Mouse (Mus musculus) left cerebral cortex, adult 8-10 months (tissue): ENCODE results near the gene 0610010K14Rik. TPM values are rescaled to one million over a fixed set of nuclear protein-coding genes. Genes with fewer than 3 reads are reported as not detected.
A peak's percentile ranks its signal among the peaks of the same experiment; 100 is the strongest.

ENCODE experiments used
- DNase-seq, 2 experiments: peaks; one replicate each; pipeline ENCODE4 v3.0.0; 2022; ENCODE audit warnings: low spot score in 2 of 2
- total RNA-seq, 4 experiments: library from RNA; stranded (reverse); gene quantifications; 2 replicates each; pipeline ENCODE4 v1.2.4; 2022

The 0610010K14Rik gene
- total RNA-seq, 4 experiments from 2014 or later, result 41.0 to 46.9 (median 42.0) TPM

DNA sequence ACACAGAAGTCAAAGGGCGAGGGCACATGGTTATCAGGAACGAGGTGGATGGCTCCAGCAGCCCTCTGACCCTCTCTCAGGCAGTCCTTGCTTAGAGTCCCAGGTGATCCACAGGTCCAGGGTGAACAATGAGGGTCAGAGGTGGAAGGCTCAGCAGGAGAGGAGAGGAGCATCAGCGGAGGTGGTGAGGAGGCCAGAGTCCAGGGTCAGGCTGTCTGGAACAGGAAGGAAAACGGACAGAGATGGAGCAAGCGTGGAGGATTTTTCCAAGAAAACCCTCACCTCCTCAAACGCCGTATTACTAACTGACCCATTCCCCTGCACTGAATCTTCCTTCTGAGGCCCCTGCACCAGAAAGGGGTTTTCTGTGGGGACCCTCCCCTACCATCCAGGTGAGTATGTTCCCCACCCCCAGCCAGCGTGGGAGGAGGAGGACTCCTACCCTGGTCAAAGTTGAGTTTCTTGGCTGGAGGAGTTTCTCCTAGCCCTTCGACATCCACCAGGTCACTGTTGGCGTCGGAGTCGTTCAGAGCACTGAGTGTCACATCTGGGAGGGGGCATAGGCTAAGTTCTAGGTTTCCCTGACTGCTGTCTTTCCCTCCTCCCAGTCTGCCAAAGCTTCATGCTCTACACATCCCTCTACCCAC is 2.3 kb downstream of the 0610010K14Rik start:
- no peak for DNase-seq

DNA sequence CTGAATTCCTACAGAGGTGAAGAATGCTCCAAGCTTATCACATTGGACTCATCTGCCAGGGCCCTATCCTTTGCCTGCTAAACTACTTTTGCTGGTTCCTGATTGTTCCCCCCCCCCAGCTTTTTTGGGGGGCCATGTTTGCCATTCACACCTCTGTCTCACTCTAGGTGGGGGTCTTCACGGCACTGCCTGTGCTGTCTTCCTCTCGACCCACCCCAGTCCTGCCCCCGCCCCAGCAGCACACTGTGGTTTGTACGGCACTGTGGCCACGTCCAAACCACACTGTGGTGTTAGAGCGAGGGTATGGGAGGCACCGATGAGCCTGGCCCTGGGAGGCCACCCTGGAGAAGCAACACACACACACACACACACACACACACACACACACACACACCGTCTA is 3.2 kb downstream of the 0610010K14Rik start:
- no peak for DNase-seq

DNA sequence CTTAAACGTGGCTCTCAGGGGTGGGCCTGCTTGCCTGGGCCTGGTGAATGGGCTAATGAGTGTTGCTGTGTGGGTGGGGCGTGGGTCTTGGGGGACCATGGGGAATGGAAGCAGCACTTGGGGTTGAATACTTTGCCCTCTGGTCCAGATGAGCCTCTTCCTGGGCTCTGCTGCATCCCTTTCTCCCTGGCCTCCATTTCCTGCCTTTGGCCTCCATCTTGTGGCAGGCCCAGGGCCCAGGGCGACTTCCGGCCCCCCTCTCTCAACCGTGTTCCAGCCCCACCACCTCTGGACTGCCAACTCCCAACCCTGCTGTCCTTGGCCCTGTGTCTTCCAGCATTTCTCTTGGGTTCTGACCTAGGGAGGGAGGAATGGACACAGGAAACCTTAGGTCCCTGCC is 3.7 kb downstream of the 0610010K14Rik start:
- DNase-seq, result no peak

DNA sequence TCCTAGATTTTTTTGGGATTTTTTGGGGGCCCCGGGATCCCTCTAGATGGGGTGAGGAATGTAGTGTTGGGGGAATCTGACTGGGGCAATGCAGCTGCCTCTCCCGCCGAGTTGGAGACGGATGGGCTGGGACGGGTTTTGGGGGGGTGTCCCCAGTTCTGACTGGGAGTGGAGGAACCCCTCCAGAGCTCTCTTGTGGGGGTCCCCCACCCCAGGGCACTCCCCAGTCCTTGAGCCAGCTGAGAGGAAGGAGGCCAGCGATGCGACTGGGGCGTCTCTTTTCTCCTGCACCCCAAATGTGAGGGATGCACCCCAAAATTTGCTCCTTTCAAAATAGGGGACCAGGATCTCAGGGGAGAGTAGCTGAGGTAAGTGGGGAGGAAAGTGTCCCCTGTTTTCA is 4.7 kb downstream of the 0610010K14Rik start:
- no peak for DNase-seq

DNA sequence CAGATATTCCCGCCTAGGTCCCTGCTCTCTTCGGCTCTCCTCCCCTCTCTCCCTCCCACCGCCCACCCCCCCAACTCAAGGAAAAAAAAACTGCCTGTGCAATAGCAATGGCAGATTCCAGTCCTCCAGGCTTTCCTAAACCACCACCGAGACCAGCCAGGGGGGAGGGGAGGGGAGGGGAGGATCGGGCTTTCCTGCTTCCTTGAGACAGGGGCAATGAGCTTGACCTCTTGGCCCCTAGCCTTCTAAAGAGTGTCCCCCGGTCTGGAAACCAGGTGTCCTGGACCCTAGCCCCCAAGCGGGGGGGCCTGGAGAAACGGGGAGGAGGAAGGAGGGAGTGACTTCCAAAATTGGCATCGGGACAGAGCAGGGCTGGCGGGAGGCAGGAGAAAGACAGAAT is 5.2 kb downstream of the 0610010K14Rik start:
- peak in 1 of 2 experiments; percentile 44 for DNase-seq

DNA sequence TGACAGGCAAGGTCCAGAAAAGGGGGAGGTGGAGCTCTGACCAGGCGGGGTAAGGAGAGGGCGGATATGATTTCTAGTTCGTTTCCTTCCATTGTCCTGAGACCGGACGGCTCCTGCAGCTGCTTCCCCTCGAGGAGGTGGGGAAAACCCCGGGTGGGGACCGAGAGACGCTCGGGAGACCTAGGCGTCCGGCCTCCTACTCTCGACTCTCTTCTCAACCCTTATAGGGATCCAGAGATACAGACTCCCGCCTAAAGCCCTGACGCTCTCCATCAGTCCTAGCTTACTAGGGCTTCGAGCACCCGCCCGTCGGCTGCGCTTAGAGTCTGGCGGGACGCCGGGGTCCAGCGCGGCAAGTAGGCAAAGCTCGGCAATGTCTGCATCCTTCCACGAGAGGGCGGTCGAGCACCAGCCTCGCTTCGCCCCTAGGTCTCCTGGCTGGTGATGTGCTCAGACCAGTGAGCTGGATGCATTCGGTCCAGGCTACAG is 7.4 kb downstream of the 0610010K14Rik start:
- DNase-seq, result peak in 1 of 2 experiments; percentile 34

DNA sequence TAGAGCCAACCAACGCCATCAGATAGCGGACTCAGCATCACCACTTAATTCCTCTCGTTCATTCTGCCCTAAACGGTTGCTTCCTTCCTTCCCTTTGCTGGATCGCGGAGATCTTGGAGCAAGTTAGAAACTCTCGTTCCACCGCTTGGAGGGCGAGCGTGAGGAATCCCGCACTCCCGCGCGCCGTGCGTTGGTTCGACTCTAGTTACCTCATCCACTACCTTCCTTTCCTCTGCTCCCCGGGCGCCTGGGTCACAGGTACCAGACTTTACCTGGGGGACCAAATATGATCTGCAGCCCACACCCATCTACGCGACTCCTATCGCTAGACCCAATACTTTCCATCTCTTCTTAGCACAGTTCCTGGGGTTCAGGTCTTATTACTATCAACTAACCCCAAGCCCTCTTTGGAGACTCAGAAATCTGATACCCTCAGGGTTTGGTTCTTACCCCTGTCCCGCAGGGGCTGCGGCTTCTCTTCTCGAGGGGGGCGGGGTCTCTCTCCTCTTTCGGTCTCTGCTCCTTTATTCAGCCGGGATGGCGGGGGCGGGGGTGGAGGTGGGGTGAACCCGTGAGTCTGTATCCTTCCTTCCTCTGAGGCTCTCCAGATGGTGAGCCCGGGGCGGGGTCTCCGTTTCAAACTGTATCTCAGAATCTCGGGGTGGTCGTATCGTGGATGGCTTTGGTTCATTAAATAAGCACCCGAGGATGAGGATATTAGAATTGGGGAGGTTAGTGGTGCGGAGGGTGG is 8.3 kb downstream of the 0610010K14Rik start, which contains the start of gene Bcl6b:
Bcl6b (minus strand) TSS at position 539 of the 751 bp plus-strand sequence.
- no peak for DNase-seq

DNA sequence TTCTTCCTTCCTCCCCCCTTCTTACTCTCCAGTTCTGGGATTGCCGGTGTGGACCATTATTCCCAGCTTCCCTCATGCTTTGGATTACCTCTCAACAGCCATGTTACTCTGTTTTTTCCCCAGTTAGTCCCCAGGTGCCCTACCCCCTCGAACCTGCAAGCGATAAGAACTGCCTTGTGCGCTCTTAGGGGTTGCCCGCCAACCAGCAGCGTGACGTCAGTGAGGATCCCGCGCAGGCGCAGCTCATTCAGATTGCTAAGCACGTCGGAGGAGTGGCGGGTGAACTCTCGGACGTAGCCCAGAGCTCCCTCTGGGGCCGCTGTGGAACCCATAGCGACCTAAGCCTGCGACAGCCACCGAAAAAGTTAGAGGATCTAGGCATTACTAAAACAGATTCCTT is 8.9 kb downstream of the 0610010K14Rik start:
- peak in 1 of 2 experiments; percentile 62 for DNase-seq

DNA sequence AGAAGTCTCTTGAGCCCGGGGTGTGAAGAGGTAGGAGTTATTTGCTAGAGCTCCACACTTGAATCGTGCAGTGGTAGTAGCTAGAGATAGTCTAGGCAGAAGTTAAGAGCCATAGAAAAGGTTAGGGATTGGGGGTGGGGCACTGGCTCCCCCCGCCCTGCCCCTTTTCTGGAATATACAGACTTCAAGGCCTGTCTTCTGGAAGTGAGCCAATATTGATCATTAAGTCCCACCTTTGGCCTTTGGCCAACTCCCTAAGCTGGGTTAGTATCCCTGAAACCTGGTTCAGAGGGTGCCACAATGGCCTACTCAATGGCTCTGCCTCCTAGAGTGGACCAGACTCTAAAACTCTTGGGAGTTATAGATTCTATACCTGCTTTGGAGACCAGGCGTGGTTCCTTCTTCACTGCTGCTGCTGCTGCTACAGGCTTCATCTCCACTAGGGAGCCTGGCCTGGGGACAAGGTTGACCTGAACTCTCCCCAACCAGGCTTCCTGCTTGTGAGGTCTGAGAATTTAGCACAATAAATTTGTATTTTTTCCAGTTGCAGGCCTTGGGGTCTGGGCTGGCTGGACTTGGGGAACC is 10.0 kb downstream of the 0610010K14Rik start:
- DNase-seq, result no peak

DNA sequence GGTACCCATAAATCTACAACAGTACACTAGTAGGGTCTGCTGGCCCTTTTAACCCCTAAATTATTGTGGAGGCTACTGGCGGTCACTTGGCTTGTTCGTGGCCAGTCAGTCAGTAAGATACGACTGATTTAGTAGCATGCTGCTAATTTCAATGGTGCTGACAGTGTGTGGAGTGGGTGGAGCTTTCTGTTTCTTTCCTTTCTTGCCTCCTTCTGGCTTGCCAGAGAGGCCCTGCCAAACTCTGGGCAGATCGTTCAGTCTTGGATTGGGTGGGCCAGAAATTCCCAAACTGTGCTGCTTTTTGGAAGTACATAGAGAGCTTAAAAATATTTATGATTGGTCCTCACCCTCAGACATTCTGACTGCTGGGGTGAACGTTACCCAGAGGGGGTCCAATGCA is 10.6 kb downstream of the 0610010K14Rik start:
- peak in 1 of 2 experiments; percentile 43 for DNase-seq

DNA sequence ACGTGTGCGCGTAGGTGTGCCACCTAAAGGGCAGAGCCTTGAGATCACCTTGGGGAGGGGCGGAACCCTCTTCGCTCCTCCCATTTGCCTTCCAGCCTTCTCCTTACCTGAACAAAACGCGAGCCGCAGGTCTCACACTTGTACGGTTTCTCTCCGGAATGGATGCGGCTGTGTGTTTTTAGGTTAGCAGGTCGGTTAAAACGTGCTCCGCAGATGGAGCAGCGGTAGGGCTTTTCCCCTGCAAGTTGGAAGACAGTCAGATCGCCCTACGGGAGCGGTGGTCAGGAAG is 11.2 kb downstream of the 0610010K14Rik start:
- DNase-seq, result no peak

DNA sequence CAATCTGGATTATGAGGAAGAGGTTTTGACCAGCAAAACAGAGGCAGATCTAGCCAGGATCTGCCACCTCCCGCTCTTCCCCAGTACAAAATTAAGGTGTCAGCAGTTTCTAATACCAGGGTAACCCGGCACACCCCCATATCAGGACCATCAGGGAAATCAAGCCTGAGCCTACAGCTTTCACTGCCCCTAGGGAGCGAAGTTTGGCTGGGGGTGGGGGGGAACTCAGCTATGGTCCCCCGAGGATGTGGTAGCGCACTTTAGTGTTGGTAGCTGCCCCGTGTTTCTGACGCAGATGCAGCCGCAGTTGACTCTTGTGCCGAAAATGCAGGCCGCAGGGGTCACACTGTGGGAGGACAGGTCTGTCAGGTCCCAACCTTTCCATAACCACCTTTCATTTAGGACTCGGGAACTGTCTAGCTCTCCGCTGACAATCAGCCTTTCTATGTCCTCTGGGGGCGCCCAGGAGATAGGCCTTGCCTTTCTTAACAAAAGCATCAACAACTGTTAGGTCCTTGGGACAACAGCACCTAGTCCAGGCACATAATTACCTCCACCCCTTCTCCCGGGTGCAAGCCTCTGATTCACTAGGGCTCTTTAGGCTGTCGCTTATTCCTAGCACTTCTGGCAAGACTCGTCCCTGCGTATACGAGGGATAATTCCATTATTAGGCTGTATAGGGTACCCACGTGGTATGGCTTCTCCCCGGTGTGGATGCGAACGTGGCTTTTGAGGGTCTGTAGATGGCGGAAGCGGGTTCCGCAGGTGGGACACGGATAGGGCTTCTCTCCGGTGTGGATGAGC is 11.7 kb downstream of the 0610010K14Rik start:
- no peak for DNase-seq

DNA sequence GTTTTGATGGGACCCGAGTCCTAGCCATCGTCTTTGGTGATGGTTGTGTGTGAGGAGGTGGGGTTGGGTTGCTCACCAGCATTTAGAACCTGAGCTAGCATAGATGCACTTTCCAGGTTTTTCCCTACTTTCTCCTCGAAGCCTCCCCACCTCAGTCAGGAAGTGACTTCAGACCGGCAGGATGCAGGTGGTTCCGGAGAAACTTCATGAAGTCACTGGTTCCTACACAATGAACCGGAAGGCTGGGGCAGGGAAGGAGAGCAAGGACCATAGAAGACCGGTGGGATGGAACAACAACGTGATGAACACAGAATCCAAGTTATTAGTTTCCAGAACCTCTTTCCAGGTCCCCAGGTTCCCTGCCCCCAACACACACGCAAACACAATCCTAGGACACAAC is 14.0 kb downstream of the 0610010K14Rik start:
- DNase-seq, result no peak

DNA sequence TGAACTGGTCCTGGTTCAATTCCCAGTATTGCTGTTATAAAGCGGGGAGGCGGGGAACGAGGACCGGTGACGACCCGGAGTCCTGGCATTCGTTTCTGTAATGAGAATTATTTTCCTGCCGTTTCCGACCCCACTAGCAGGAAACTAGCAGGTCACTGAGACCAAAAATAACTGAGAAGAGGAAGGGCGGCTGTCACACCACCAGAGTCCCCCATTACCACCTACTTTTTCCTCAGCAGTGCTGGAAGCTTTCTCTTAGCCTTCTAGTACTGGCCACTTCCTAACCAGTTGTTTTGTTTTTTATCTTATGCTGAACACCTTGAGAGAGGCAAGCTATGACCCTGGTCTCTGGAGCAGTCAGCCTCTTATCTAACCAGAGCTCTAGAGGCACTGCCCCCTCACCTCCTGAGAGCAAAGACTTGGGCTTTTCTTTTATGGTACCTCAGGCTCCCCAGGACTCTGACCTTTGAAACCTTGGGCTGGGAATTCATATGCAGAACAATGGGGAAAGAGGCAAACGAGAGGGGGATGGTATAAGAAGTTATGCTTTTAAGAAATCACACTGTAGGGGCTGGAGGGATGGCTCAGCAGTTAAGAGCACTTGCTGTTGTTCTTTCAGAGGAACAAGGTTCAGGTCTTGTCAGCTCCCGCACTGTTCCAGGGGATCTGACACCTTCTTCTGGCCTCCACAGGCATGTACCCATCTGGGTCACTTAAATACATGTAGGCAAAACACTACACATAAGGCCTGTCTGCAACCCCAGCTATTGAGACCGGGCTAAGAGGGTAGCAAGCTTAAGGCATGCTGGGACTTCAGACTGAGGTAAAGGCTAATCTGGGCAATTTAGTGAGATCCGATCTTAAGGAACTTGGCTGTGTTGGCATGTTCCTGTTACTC is 15.9 kb downstream of the 0610010K14Rik start:
- no peak for DNase-seq

DNA sequence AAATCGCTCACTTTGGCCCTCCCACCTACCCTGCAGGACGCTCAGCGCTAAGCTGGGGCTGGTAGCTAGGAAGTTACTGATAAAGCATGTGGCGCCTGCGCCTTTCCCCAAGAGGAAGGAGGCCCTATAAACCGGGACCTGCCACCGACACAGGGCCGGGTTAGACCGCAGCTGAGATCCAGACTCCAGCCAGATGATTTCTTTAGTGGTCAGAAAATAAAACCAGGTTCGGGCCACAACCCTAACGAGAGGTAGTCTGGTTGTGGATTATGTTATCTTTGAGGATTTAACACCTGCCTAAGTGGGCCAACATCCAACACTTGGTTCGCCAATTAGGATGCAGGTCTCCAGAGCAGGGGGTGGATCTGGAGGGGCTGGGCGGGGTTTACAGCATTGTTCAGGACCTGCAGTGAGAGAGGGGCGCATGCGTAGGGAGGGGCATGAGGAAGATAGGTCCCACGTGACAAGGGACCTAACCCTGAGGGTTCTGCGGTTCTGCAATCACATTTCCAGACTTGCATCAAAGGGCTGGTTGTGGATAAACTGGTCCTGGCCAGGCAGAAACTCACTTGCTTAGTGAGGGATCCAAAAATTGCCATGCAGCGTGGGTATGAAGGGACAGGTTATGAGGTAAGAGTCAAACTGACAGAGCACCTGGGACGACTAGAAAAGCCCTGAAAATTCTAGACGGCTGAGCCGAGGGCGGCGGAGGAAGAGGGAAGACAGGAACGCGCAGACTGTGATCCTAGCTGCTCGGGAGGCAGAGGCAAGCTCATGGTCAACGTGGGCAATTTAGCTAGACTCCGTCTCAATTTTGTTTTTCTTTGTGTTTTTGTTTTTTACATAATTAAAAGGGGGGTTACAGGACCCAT is 16.7 kb downstream of the 0610010K14Rik start, which contains the start of gene Slc16a13:
Slc16a13 (minus strand) TSS at position 334 of the 872 bp plus-strand sequence.
- peak; percentile 84 to 97 for DNase-seq

DNA sequence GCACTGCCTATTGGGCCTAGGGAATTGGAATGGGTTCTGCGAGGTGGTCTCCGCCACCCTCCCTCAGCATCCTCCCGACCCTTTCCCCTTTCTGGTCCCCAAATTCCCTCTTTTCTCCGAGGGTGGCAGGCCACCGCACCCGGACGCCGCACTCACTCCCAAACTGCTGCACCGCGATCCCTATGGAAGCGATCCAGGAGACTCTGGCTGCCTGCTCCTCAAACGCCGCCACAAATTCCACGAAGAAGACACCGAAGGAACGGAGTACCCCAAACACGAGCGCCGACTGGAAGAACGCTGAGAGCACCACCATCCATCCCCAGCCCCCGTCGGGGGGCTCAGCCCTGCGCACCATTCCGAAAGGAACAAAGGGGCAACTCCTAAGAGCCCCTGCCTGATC is 17.4 kb downstream of the 0610010K14Rik start:
- peak in 1 of 2 experiments; percentile 34 for DNase-seq

DNA sequence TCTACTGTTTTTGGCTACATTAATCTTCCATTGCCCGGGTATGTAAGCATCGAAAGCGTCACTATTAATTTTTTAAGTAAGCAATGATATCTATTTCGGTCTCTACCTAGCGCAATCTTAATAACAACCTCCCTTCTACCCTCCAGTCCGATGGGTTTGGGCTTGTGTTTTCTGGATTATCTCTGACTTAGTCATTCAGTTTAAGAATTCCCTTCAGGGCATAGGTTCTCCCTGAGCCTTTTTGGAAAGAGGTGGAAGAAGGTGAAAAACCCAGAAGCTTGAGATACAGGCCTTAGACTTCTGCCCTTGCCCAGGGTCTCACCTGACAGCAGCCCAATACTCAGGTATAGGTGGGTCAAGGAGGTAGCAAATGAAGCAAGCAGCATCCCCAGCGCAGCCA is 17.8 kb downstream of the 0610010K14Rik start:
- DNase-seq, result no peak

DNA sequence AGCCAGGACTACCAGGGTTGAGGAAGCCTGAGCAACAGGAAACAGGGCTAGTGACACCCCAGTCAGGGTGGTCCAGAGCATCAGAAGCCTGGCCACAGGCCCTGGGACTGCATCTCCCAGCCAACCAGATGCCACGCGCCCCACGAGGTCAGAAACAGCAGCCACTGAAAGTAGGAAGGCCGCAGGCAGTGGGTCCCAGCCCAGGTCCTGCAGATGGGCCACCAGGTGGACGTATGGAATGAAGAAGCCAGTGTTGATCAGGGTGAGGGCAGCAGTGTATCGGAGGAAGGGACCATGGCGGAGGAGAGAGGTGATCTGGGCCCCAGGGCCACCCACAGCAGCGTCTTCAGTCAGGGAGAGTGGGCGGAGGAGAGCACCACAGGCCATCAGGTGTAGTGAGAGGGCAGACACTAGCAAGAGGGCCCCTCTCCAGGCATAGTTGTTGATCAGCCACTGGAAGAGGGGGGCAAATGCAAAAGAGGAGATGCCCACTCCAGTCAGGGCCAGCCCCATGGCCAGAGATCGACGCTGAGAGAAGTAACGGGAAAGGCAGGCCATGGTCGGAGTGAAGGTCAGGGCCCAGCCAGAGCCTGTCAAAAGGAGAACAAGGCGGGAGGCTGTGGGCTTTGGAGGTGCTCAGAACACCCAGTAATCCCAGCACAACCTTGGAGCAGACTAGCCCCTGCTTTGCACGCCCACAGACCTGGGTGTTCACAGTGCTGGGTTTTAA is 18.8 kb downstream of the 0610010K14Rik start:
- DNase-seq, result no peak

DNA sequence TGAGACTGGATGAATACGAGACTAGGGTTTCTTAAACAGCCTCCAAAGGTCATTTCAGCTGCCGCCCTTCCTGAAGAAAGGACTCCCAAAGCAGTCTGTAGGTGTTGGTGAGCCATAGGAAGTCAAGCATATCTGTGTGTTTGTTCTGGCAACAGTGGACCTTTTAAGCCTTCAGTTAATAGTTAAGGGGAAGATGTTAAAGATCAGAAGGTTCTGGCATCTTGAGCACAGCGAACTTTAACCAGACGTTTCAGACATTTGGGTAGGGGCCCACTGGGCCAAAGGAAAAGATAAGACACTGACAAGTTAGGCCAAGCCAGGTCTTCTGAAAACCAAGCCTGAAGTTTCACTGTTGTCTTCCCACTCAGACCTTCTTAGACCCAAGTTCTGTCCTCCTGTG is 19.7 kb downstream of the 0610010K14Rik start:
- DNase-seq, result no peak
